Mouse (Mus musculus) spleen, adult 2 months (tissue): ENCODE data around the gene Acat2.

Experiments used
- CTCF ChIP-seq: fragments of 200-500 bp; IDR thresholded peaks from 2 replicates; pipeline ENCODE4 v1.5.1; 2011; ENCODE audit warnings: mild to moderate bottlenecking, inconsistent platforms; ENCODE audit not compliant: insufficient read depth, insufficient read length, insufficient replicate concordance; ENCODE audit errors: extremely low read depth
- POLR2A ChIP-seq: fragments of 200-500 bp; IDR thresholded peaks from 2 replicates; pipeline ENCODE4 v1.6.1; 2011; ENCODE audit warnings: low read depth, low read length, inconsistent platforms

DNA sequence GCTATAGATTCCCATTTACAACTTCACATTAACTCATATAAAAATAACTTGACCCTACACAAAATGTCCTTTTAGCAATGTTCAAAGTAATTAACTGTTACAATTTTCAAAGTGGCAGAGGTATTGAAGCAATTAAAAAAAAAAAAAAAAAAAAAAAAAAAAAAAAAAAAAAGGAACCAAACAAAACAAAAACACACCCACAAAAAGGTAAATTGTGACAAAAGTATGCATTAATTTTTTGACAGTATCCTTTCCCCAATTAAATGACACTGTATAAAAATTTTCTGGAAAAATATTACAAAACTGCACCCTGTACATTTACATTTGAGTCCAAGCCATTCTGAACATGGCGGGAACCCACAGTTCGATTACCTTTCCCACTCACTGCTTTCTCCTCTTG is 6.6 kb upstream of the Acat2 start:
- TF ChIP-seq CTCF (no peak), POLR2A (no peak)
